Mouse (Mus musculus): ENCODE data around the gene Gm13178. TPM values are rescaled to one million over a fixed set of nuclear protein-coding genes. Genes with fewer than 3 reads are reported as not detected.

Gm13178 gene
- polyA plus RNA-seq (2017; shearing (Covaris generic)) = not detected

GRCm38 (mm10) chr4:144721304-144721703, at the start of gene Gm13178:
Gene Gm13178 (minus strand): TSS chr4:144721404.

GRCm38 (mm10) chr4:144686268-144686667, 34.9 kb downstream of the Gm13178 start, which contains the start of gene Gm436:
Gene Gm436 (minus strand): TSS chr4:144686368.

Other genes with a start within 250 kb of the Gm13178 start
- gene 9430007A20Rik, start 201.6 kb downstream of the Gm13178 start, polyA plus RNA-seq (2017; shearing (Covaris generic)) = not detected
- not detected for gene Gm13124, start 156.3 kb downstream of the Gm13178 start, polyA plus RNA-seq (2017; shearing (Covaris generic))
- not detected for gene Aadacl4, start 107.7 kb downstream of the Gm13178 start, polyA plus RNA-seq (2017; shearing (Covaris generic))
- gene Gm436, start 35.0 kb downstream of the Gm13178 start, polyA plus RNA-seq (2017; shearing (Covaris generic)) = not detected
- not detected for gene Gm438, start 65.2 kb upstream of the Gm13178 start, polyA plus RNA-seq (2017; shearing (Covaris generic))
- 1.4 TPM for gene Dhrs3, start 171.4 kb upstream of the Gm13178 start, polyA plus RNA-seq (2017; shearing (Covaris generic))

Data from naive thymus-derived CD4-positive, alpha-beta T cell, adult 5 months (primary cell).